Mouse (Mus musculus) liver, embryonic 11.5 days (tissue): ENCODE measurements around the gene Gm10271. TPM values are rescaled to one million over a fixed set of nuclear protein-coding genes. Genes with fewer than 3 reads are reported as not detected.

Experiments used
- ATAC-seq: fragments of 200-750 bp; cut with Nextera tagmentation; replicated peaks from 2 replicates; pipeline ENCODE4 v1.8.0; 2017; ENCODE audit warnings: moderate number of reproducible peaks, mild to moderate bottlenecking, moderate TSS enrichment, moderate library complexity; ENCODE audit not compliant: low FRiP score
- DNase-seq: peaks from one replicate; pipeline ENCODE4 v3.0.0-alpha.2; 2017; ENCODE audit warnings: low spot score
- H3K27ac ChIP-seq: fragments of 300-500 bp; sonication (generic); 2 replicates; pipeline ENCODE4 v1.5.1; 2014; ENCODE audit warnings: mild to moderate bottlenecking, low read depth, low read length, control low read depth
- H3K27me3 ChIP-seq: fragments of 300-500 bp; sonication (generic); replicated peaks from 2 replicates; pipeline ENCODE4 v1.6.1; 2014; ENCODE audit warnings: low read length, mixed read lengths; ENCODE audit not compliant: control insufficient read depth, insufficient read depth
- H3K36me3 ChIP-seq: fragments of 300-500 bp; sonication (generic); 2 replicates; pipeline ENCODE4 v1.6.1; 2014; ENCODE audit warnings: mild to moderate bottlenecking, low read length, moderate library complexity, mixed read lengths; ENCODE audit not compliant: control insufficient read depth, insufficient read depth
- H3K4me1 ChIP-seq: fragments of 300-500 bp; sonication (generic); replicated peaks from 2 replicates; pipeline ENCODE4 v1.6.1; 2014; ENCODE audit warnings: low read length, mixed read lengths; ENCODE audit not compliant: control insufficient read depth, insufficient read depth
- H3K4me2 ChIP-seq: fragments of 300-500 bp; sonication (generic); 2 replicates; pipeline ENCODE4 v1.6.1; 2014; ENCODE audit warnings: mild to moderate bottlenecking, control low read depth, moderate library complexity
- H3K4me3 ChIP-seq: fragments of 300-500 bp; sonication (generic); 2 replicates; pipeline ENCODE4 v1.5.1; 2014; ENCODE audit warnings: low read depth, low read length, control low read depth
- H3K9ac ChIP-seq: fragments of 300-500 bp; sonication (generic); 2 replicates; pipeline ENCODE4 v1.6.1; 2014; ENCODE audit warnings: low read depth, low read length, control low read depth
- H3K9me3 ChIP-seq: fragments of 300-500 bp; sonication (generic); 2 replicates; pipeline ENCODE4 v1.6.1; 2016; ENCODE audit warnings: low read length, inconsistent platforms, mixed read lengths; ENCODE audit not compliant: control insufficient read depth
- WGBS: fragments of 180-500 bp; shearing (Covaris S2); extraction: QIAGEN DNeasy Blood & Tissue Kit; methylation state at CpG from one replicate; pipeline ENCODE4 v1.1.7; 2014; 5-methylcytosine and 5-hydroxymethylcytosine counted together
- polyA plus RNA-seq: library from polyadenylated mRNA; unstranded; fragments of >200 nt; fragmentation: Nextera tagmentation; extraction: Ambion mirVana; gene quantifications from 2 replicates; pipeline ENCODE4 v1.2.1, GENCODE M21; 2014

The Gm10271 gene
- polyA plus RNA-seq = not detected in 2 replicates

- no peaks in the 10 kb centered on the region for H3K9me3 ChIP-seq
- no peaks in the 10 kb centered on the region for H3K4me1 ChIP-seq
- H3K9ac ChIP-seq = no peak within 1 kb of the TSS
- no peak for ATAC-seq
- WGBS = 90% methylated on average over 6 of the region's 6 CpGs
- no peak within 1 kb of the TSS for H3K4me3 ChIP-seq
- no peak within 1 kb of the TSS for H3K27ac ChIP-seq
- H3K4me2 ChIP-seq = no peak within 1 kb of the TSS
- no peaks in the 10 kb centered on the region for H3K27me3 ChIP-seq
- no peaks in the 10 kb centered on the region for H3K36me3 ChIP-seq
- DNase-seq = no peak
These were observed at the start of gene Gm10271 for GRCm38 (mm10) chr10:116972509-116972908. Gm10271 (minus strand) TSS chr10:116972609.

- Histone ChIP-seq H3K9ac (no peak overlapping the region), H3K27me3 (peaks cover 11% of the 10 kb centered on the region), H3K9me3 (peaks cover 3% of the 10 kb centered on the region; the same call in 1 of the 2 replicates), H3K4me3 (no peak overlapping the region), H3K4me1 (no peaks in the 10 kb centered on the region), H3K4me2 (no peak overlapping the region), H3K27ac (no peak overlapping the region), H3K36me3 (no peaks in the 10 kb centered on the region)
- WGBS = 44% methylated on average over 21 of the region's 21 CpGs
- no peak for DNase-seq
- no peak; the same call in 1 of the 2 replicates for ATAC-seq
These were observed 48.8 kb upstream of the Gm10271 start for GRCm38 (mm10) chr10:117021020-117021754.

- no peak overlapping the region for H3K9ac ChIP-seq
- ATAC-seq (no peak), DNase-seq (no peak)
- H3K4me1 ChIP-seq = no peaks in the 10 kb centered on the region
- H3K27ac ChIP-seq = no peak overlapping the region
- 75% methylated on average over 7 of the region's 7 CpGs for WGBS
- no peak overlapping the region for H3K4me3 ChIP-seq
- H3K4me2 ChIP-seq = no peak overlapping the region
- peaks cover 4% of the 10 kb centered on the region; the same call in 1 of the 2 replicates for H3K27me3 ChIP-seq
- no peaks in the 10 kb centered on the region for H3K36me3 ChIP-seq
- H3K9me3 ChIP-seq = peaks cover 3% of the 10 kb centered on the region; the same call in 1 of the 2 replicates
These were observed 46.0 kb upstream of the Gm10271 start for GRCm38 (mm10) chr10:117018281-117018840.

GRCm38 (mm10) chr10:117014565-117014964, 42.2 kb upstream of the Gm10271 start:
- Histone ChIP-seq H3K4me1 (no peaks in the 10 kb centered on the region), H3K9ac (no peak overlapping the region), H3K4me2 (no peak overlapping the region), H3K27me3 (no peaks in the 10 kb centered on the region), H3K4me3 (no peak overlapping the region), H3K36me3 (no peaks in the 10 kb centered on the region), H3K9me3 (peaks cover 3% of the 10 kb centered on the region; the same call in 1 of the 2 replicates), H3K27ac (no peak overlapping the region)
- 81% methylated on average over 5 of the region's 5 CpGs for WGBS
- no peak for DNase-seq
- no peak for ATAC-seq

- Histone ChIP-seq H3K4me2 (peak overlapping the region; percentile 11; the same call in 1 of the 2 replicates), H3K4me1 (no peaks in the 10 kb centered on the region), H3K27me3 (no peaks in the 10 kb centered on the region), H3K27ac (no peak overlapping the region), H3K36me3 (no peaks in the 10 kb centered on the region), H3K9me3 (peaks cover 3% of the 10 kb centered on the region; the same call in 1 of the 2 replicates), H3K9ac (no peak overlapping the region), H3K4me3 (no peak overlapping the region)
- DNase-seq = no peak
- WGBS = 43% methylated on average over 12 of the region's 12 CpGs
- ATAC-seq = no peak
These were observed 41.4 kb upstream of the Gm10271 start for GRCm38 (mm10) chr10:117013689-117014390.

GRCm38 (mm10) chr10:117011047-117011446, 38.6 kb upstream of the Gm10271 start:
- Histone ChIP-seq H3K27me3 (no peaks in the 10 kb centered on the region), H3K9ac (no peak overlapping the region), H3K9me3 (no peaks in the 10 kb centered on the region), H3K4me3 (no peak overlapping the region), H3K4me1 (no peaks in the 10 kb centered on the region), H3K36me3 (no peaks in the 10 kb centered on the region), H3K27ac (no peak overlapping the region), H3K4me2 (no peak overlapping the region)
- 69% methylated on average over 8 of the region's 8 CpGs for WGBS
- ATAC-seq = no peak
- no peak for DNase-seq

- DNase-seq = no peak
- no peak for ATAC-seq
- H3K4me3 ChIP-seq = no peak overlapping the region
- no peak overlapping the region for H3K27ac ChIP-seq
- no peaks in the 10 kb centered on the region for H3K4me1 ChIP-seq
- H3K36me3 ChIP-seq = no peaks in the 10 kb centered on the region
- H3K4me2 ChIP-seq = no peak overlapping the region
- WGBS = 81% methylated on average over 6 of the region's 6 CpGs
- no peaks in the 10 kb centered on the region for H3K9me3 ChIP-seq
- H3K27me3 ChIP-seq = no peaks in the 10 kb centered on the region
- no peak overlapping the region for H3K9ac ChIP-seq
These were observed 37.3 kb upstream of the Gm10271 start for GRCm38 (mm10) chr10:117009691-117010090.

GRCm38 (mm10) chr10:117005707-117006464, 33.5 kb upstream of the Gm10271 start:
- H3K27ac ChIP-seq = no peak overlapping the region
- ATAC-seq = no peak
- H3K9ac ChIP-seq = no peak overlapping the region
- no peaks in the 10 kb centered on the region for H3K27me3 ChIP-seq
- H3K4me1 ChIP-seq = no peaks in the 10 kb centered on the region
- H3K36me3 ChIP-seq = no peaks in the 10 kb centered on the region
- 67% methylated on average over 12 of the region's 12 CpGs for WGBS
- H3K9me3 ChIP-seq = no peaks in the 10 kb centered on the region
- H3K4me2 ChIP-seq = no peak overlapping the region
- no peak overlapping the region for H3K4me3 ChIP-seq
- DNase-seq = no peak
